Mouse (Mus musculus): Measurements from ENCODE around the gene Eif3i.

DNA sequence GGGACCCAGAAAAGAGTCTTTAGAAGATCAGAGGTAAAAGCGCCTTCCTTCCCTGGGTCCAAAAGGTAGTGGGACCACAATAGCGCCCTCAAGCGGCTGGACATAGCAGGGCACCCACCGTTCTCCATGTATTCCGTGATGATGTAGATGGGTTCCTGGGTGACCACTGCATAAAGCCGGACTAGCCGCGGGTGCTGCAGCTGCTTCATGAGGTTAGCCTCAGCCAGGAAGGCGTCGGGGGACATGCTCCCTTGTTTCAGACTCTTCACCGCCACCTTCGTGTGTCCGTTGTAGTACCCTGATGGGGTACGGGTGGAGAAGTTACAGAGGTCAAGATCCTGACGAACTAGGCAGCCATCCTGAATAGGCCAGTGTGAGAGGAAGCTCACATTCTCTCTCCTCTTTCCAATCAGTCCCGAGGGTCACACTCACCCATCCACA is 45.0 kb downstream of the Eif3i start:
- peak; percentile 37; the same call in 1 of the 2 replicates for TF ChIP-seq CTCF (IDR thresholded peaks at IDR 0.05; ENCODE audit: extremely low read depth, insufficient read depth, insufficient read length, insufficient replicate concordance)
- TF ChIP-seq POLR2A (IDR thresholded peaks at IDR 0.05; ENCODE audit: low read depth, low read length): no peak
